Mouse (Mus musculus) bone marrow macrophage, adult 2 months (primary cell): ENCODE results near the gene Myh6.

ENCODE experiments used
- CTCF ChIP-seq: IDR thresholded peaks from 2 replicates; pipeline ENCODE4 v1.5.1; 2012; ENCODE audit warnings: low read depth, mild to moderate bottlenecking, low read length, moderate library complexity
- POLR2A ChIP-seq: IDR thresholded peaks from 2 replicates; pipeline ENCODE4 v1.6.1; 2012; ENCODE audit warnings: mild to moderate bottlenecking, low read depth, low read length, borderline replicate concordance

GRCm38 (mm10) chr14:55005967-55006366 is 39.2 kb upstream of the Myh6 start:
- TF ChIP-seq CTCF (no peak), POLR2A (no peak)
